Mouse (Mus musculus) liver, adult 2 months (tissue): ENCODE results near the gene Timp2. TPM values are rescaled to one million over a fixed set of nuclear protein-coding genes. Genes with fewer than 3 reads are reported as not detected.
A peak's percentile ranks its signal among the peaks of the same experiment; 100 is the strongest.

Experiments
- DNase-seq: peaks from one replicate; pipeline ENCODE4 v3.0.0-alpha.2; 2011; ENCODE audit warnings: low read depth, low spot score; ENCODE audit errors: extremely low read depth
- H3K27ac ChIP-seq: fragments of 200-500 bp; replicated peaks from 2 replicates; pipeline ENCODE4 v1.5.1; 2012; ENCODE audit warnings: low read depth, mild to moderate bottlenecking, control low read depth, inconsistent platforms, low read length; ENCODE audit not compliant: insufficient read depth
- H3K27me3 ChIP-seq: fragments of 200-500 bp; 2 replicates; pipeline ENCODE4 v1.6.1; 2012; ENCODE audit warnings: mild to moderate bottlenecking, moderate library complexity, low read length, inconsistent platforms; ENCODE audit not compliant: control insufficient read depth, insufficient read depth
- H3K36me3 ChIP-seq: fragments of 200-500 bp; 2 replicates; pipeline ENCODE4 v1.6.1; 2012; ENCODE audit warnings: low read length, inconsistent platforms; ENCODE audit not compliant: control insufficient read depth, insufficient read depth
- H3K4me1 ChIP-seq: fragments of 200-500 bp; 2 replicates; pipeline ENCODE4 v1.6.1; 2011; ENCODE audit warnings: low read length; ENCODE audit not compliant: control insufficient read depth, insufficient read depth
- H3K4me3 ChIP-seq: fragments of 200-500 bp; 2 replicates; pipeline ENCODE4 v1.5.1; 2011; ENCODE audit warnings: low read depth, mild to moderate bottlenecking, control low read depth, low read length, moderate library complexity; ENCODE audit not compliant: insufficient read depth
- H3K79me2 ChIP-seq: fragments of 200-500 bp; 2 replicates; pipeline ENCODE4 v1.6.1; 2012; ENCODE audit warnings: inconsistent platforms, mild to moderate bottlenecking, low read length, moderate library complexity; ENCODE audit not compliant: control insufficient read depth, insufficient read depth
- H3K9ac ChIP-seq: fragments of 200-500 bp; 2 replicates; pipeline ENCODE4 v1.6.1; 2012; ENCODE audit warnings: low read depth, mild to moderate bottlenecking, control low read depth, inconsistent platforms, low read length
- CTCF ChIP-seq: fragments of 200-500 bp; IDR thresholded peaks from 2 replicates; pipeline ENCODE4 v1.5.1; 2011; ENCODE audit warnings: low read depth, low read length, control low read depth
- POLR2A ChIP-seq: fragments of 200-500 bp; IDR thresholded peaks from 2 replicates; pipeline ENCODE4 v1.6.1; 2011; ENCODE audit warnings: low read length, control low read depth; ENCODE audit not compliant: insufficient read depth; ENCODE audit errors: extremely low read depth
- WGBS: fragments of 180-500 bp; shearing (Covaris S2); methylation state at CpG from one replicate; pipeline ENCODE4 v1.1.7; 2018; 5-methylcytosine and 5-hydroxymethylcytosine counted together
- polyA plus RNA-seq: library from polyadenylated mRNA; depleted of rRNA; stranded (reverse); fragments of >200 nt; gene quantifications from 2 replicates; pipeline ENCODE4 v1.2.3, GENCODE M21; 2012; rRNA removed
- total RNA-seq: library from RNA; depleted of rRNA; stranded (reverse); fragments of >200 nt; gene quantifications from 2 replicates; pipeline ENCODE4 v1.2.3, GENCODE M21; 2014; rRNA removed

The Timp2 gene
- total and polyA plus RNA-seq, 2 experiments, result 2.6 to 7.9 TPM

DNA sequence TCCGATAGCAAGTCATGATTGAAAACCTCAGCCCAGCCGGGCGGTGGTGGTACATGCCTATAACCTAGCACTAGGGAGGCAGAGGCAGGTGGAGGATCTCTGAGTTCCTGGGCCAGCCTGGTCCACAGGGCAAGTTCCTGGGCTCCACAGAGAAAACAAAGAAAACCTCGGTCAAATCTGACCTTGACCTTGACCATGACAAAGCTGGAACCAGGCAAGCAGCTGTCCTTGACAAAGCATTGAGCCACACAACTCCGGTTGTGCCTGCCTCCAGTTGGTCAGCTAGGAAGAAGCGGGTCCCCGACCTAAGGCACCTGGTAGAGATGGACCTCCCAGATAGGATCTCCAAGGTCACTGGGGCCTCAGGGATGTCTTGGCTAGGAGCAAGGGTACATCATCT lies 99.2 kb downstream of the Timp2 start:
- Histone ChIP-seq H3K4me1 (0 out of 2 replicates have a peak, but pooled peaks cover 3% of the 10 kb centered on the region), H3K79me2 (no peaks in the 10 kb centered on the region), H3K9ac (no peak overlapping the region), H3K27me3 (no peaks in the 10 kb centered on the region), H3K4me3 (no peak overlapping the region), H3K27ac (no peak overlapping the region), H3K36me3 (peaks cover 6% of the 10 kb centered on the region; the same call in 1 of the 2 replicates)
- DNase-seq, result no peak
- WGBS, result 73% methylated on average over 7 of the region's 7 CpGs
- no peak for TF ChIP-seq POLR2A
- no peak for TF ChIP-seq CTCF

DNA sequence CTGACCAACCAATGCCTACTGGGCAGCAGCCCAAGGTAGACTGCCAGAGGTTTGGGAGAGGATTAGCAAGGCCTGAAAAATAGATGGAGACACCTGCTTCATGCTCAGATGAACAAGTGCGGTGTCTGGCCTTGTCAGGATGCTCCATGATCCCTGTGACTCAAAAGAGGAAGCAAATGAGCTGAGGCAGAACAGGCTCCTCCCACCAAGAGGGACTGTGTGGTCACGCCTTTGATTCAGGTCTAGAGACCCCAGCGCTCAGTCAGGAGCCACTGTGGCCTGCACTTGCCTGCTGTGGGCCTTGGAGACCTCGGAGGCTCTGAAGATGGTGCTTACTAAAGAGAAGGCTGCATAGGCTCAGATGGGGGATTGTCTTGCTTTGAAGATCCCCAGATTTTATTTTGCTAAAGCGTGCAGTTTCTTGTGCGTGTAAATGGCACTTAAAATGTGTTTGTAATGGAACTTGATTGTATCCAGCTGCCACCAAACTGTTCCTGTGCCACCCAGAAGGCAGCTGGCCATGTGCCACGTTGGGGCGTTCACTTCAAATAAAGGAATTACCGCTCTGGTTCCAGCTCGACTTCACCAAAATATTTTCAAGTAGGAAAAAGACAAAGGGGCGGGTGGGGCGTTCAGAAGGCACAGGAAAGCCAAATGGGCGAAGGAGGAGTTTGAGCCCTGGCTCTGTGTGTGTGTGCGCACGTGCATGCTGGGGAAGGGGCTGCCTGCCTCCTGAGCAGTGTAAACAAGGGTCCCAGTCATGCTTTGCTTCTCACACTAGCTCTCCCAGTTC lies 101.2 kb downstream of the Timp2 start:
- H3K27me3 ChIP-seq, result no peaks in the 10 kb centered on the region
- H3K4me1 ChIP-seq, result peaks cover 3% of the 10 kb centered on the region; the same call in 1 of the 2 replicates
- no peaks in the 10 kb centered on the region for H3K79me2 ChIP-seq
- no peak overlapping the region for H3K4me3 ChIP-seq
- no peak for TF ChIP-seq POLR2A
- no peak for TF ChIP-seq CTCF
- peak; percentile 65 for DNase-seq
- 70% methylated on average over 15 of the region's 15 CpGs for WGBS
- H3K36me3 ChIP-seq, result no peaks in the 10 kb centered on the region; the same call in 1 of the 2 replicates
- no peak overlapping the region for H3K27ac ChIP-seq
- H3K9ac ChIP-seq, result no peak overlapping the region

DNA sequence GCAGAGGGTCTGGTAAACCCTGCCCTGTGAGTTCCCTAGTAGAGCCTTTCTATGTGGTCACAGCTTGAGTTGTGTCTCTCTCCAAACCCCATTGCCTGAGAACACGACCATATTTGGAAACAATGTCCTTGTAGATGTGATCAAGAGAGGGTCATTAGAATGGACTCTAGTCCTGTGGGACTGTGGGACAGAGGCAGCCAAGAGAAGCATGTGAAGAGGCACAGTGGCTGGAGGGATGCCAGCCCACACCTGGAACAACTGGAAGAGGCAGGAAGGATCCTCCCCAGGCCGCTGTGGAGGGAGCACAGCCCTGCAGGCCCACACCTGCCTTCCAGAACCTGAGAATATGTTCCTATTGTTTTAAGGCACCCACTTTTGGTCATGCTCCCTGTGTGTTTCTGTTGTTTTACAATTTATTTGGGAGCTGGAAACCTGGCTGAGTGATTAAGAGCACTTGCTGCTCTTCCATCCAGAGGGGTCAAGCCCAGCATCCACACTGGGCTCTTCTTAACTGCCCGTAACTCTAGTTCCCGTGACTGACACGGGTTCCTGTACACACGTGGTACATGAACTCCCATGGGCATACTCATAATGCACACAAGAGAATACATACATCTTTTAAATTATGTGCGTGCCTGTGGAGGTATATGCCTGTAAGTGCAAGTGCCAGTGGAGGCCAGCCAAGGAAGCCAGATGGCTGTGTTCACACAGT lies 101.9 kb downstream of the Timp2 start:
- no peak for TF ChIP-seq CTCF

More for the DNA sequence above, 101.9 kb downstream of the Timp2 start:
- no peak overlapping the region for H3K27ac ChIP-seq
- WGBS, result 76% methylated on average over 7 of the region's 7 CpGs
- peak; percentile 74 for DNase-seq
- H3K27me3 ChIP-seq, result no peaks in the 10 kb centered on the region
- H3K79me2 ChIP-seq, result no peaks in the 10 kb centered on the region
- H3K4me3 ChIP-seq, result no peak overlapping the region
- H3K4me1 ChIP-seq, result peaks cover 5% of the 10 kb centered on the region
- H3K9ac ChIP-seq, result no peak overlapping the region
- H3K36me3 ChIP-seq, result no peaks in the 10 kb centered on the region

Other genes with a start within 250 kb of the Timp2 start
- under 0.01 TPM in 2 replicates for gene Dnah17, start 225.1 kb downstream of the Timp2 start, total RNA-seq
- gene Dnah17, start 225.1 kb downstream of the Timp2 start, polyA plus RNA-seq, result under 0.01 TPM in 2 replicates
- 26.8 and 32.4 TPM in 2 replicates for gene Cyth1, start 107.1 kb downstream of the Timp2 start, total RNA-seq
- gene Cyth1, start 107.1 kb downstream of the Timp2 start, polyA plus RNA-seq, result 13.9 and 14.7 TPM in 2 replicates
- gene Usp36, start 65.5 kb downstream of the Timp2 start, total RNA-seq, result 2.7 and 4.0 TPM in 2 replicates
- 7.5 and 12.3 TPM in 2 replicates for gene Usp36, start 65.5 kb downstream of the Timp2 start, polyA plus RNA-seq
- not detected in 2 replicates for gene Cep295nl, start 13.2 kb downstream of the Timp2 start, total RNA-seq
- not detected in 2 replicates for gene Cep295nl, start 13.2 kb downstream of the Timp2 start, polyA plus RNA-seq
- gene Lgals3bp, start 46.4 kb upstream of the Timp2 start, total RNA-seq, result 20.2 and 23.9 TPM in 2 replicates
- gene Lgals3bp, start 46.4 kb upstream of the Timp2 start, polyA plus RNA-seq, result 136 and 216 TPM in 2 replicates
- 11.4 and 16.4 TPM in 2 replicates for gene Cant1, start 63.3 kb upstream of the Timp2 start, total RNA-seq
- gene Cant1, start 63.3 kb upstream of the Timp2 start, polyA plus RNA-seq, result 23.0 and 25.7 TPM in 2 replicates
- gene C1qtnf1, start 72.5 kb upstream of the Timp2 start, total RNA-seq, result 6.6 and 9.9 TPM in 2 replicates
- 8.1 and 9.2 TPM in 2 replicates for gene C1qtnf1, start 72.5 kb upstream of the Timp2 start, polyA plus RNA-seq
- gene Engase, start 121.1 kb upstream of the Timp2 start, total RNA-seq, result 3.0 and 3.6 TPM in 2 replicates
- 8.1 and 8.3 TPM in 2 replicates for gene Engase, start 121.1 kb upstream of the Timp2 start, polyA plus RNA-seq